Mouse (Mus musculus) lung, adult 2 months (tissue): Measurements from ENCODE around the gene Il1r1. TPM values are rescaled to one million over a fixed set of nuclear protein-coding genes. Genes with fewer than 3 reads are reported as not detected.

Source experiments
- DNase-seq: peaks from one replicate; pipeline ENCODE4 v3.0.0; 2022
- H3K4me1 ChIP-seq: fragments of 200-500 bp; 2 replicates; pipeline ENCODE4 v1.6.1; 2011; ENCODE audit warnings: low read length; ENCODE audit not compliant: control insufficient read depth, insufficient read depth
- H3K4me3 ChIP-seq: fragments of 200-500 bp; replicated peaks from 2 replicates; pipeline ENCODE3; 2011; ENCODE audit warnings: low read depth, mild to moderate bottlenecking, control low read depth, low read length; ENCODE audit errors: extremely low read depth
- CTCF ChIP-seq: fragments of 200-500 bp; IDR thresholded peaks from 2 replicates; pipeline ENCODE4 v1.5.1; 2011; ENCODE audit warnings: mild to moderate bottlenecking, low read length, control low read depth; ENCODE audit not compliant: insufficient read depth
- POLR2A ChIP-seq: fragments of 200-500 bp; IDR thresholded peaks from 2 replicates; pipeline ENCODE4 v1.6.1; 2011; ENCODE audit warnings: low read depth, mild to moderate bottlenecking, control low read depth, low read length, borderline replicate concordance; ENCODE audit errors: extremely low read depth
- WGBS: fragments of 180-500 bp; shearing (Covaris S2); methylation state at CpG from one replicate; pipeline ENCODE4 v1.1.7; 2018; 5-methylcytosine and 5-hydroxymethylcytosine counted together
- polyA plus RNA-seq: library from polyadenylated mRNA; depleted of rRNA; stranded (reverse); fragments of >200 nt; gene quantifications from 2 replicates; pipeline ENCODE4 v1.2.3, GENCODE M21; 2012; rRNA removed

Il1r1 gene
- polyA plus RNA-seq, 1 experiment = 14.1 TPM

GRCm38 (mm10) chr1:40354665-40355064 is 129.8 kb downstream of the Il1r1 start:
- no peak for DNase-seq
- TF ChIP-seq POLR2A (no peak), CTCF (no peak)
- 88% methylated on average over 3 of the region's 3 CpGs for WGBS
- no peaks in the 10 kb centered on the region; the same call in 1 of the 2 replicates for H3K4me1 ChIP-seq
- no peak overlapping the region for H3K4me3 ChIP-seq

GRCm38 (mm10) chr1:40355431-40355843 is 130.6 kb downstream of the Il1r1 start:
- H3K4me1 ChIP-seq = no peaks in the 10 kb centered on the region; the same call in 1 of the 2 replicates
- 68% methylated on average over 4 of the region's 4 CpGs for WGBS
- no peak for DNase-seq
- no peak overlapping the region for H3K4me3 ChIP-seq
- TF ChIP-seq CTCF = no peak
- TF ChIP-seq POLR2A = no peak

- WGBS = 43% methylated on average over 10 of the region's 10 CpGs
- DNase-seq = no peak
- no peak for TF ChIP-seq POLR2A
- TF ChIP-seq CTCF = no peak
- H3K4me3 ChIP-seq = no peak overlapping the region
- no peaks in the 10 kb centered on the region; the same call in 1 of the 2 replicates for H3K4me1 ChIP-seq
Measured at GRCm38 (mm10) chr1:40355904-40356521, 131.1 kb downstream of the Il1r1 start.

GRCm38 (mm10) chr1:40357921-40358320 is 133.0 kb downstream of the Il1r1 start:
- no peak overlapping the region for H3K4me3 ChIP-seq
- 55% methylated on average over 2 of the region's 2 CpGs for WGBS
- TF ChIP-seq CTCF = no peak
- no peak for TF ChIP-seq POLR2A
- H3K4me1 ChIP-seq = no peaks in the 10 kb centered on the region; the same call in 1 of the 2 replicates
- no peak for DNase-seq

GRCm38 (mm10) chr1:40358351-40358750 is 133.5 kb downstream of the Il1r1 start:
- no peak overlapping the region for H3K4me3 ChIP-seq
- DNase-seq = no peak
- no peak for TF ChIP-seq CTCF
- H3K4me1 ChIP-seq = no peaks in the 10 kb centered on the region; the same call in 1 of the 2 replicates
- 64% methylated on average over 2 of the region's 2 CpGs for WGBS

- Histone ChIP-seq H3K4me3 (no peak overlapping the region), H3K4me1 (no peaks in the 10 kb centered on the region; the same call in 1 of the 2 replicates)
- TF ChIP-seq POLR2A = no peak
- no peak for TF ChIP-seq CTCF
- DNase-seq = no peak
- WGBS = 64% methylated on average over 4 of the region's 4 CpGs
Measured at GRCm38 (mm10) chr1:40358771-40359181, 133.9 kb downstream of the Il1r1 start.

GRCm38 (mm10) chr1:40359731-40360130 is 134.9 kb downstream of the Il1r1 start:
- no peaks in the 10 kb centered on the region; the same call in 1 of the 2 replicates for H3K4me1 ChIP-seq
- DNase-seq = no peak
- WGBS = 57% methylated on average over 2 of the region's 2 CpGs

GRCm38 (mm10) chr1:40360969-40361368 is 136.1 kb downstream of the Il1r1 start:
- DNase-seq = no peak
- H3K4me3 ChIP-seq = no peak overlapping the region
- TF ChIP-seq POLR2A (no peak), CTCF (no peak)
- 65% methylated on average over 7 of the region's 7 CpGs for WGBS
- H3K4me1 ChIP-seq = no peaks in the 10 kb centered on the region; the same call in 1 of the 2 replicates

More at GRCm38 (mm10) chr1:40359731-40360130, 134.9 kb downstream of the Il1r1 start:
- no peak overlapping the region for H3K4me3 ChIP-seq
- TF ChIP-seq CTCF (no peak), POLR2A (no peak)

- TF ChIP-seq CTCF = no peak
- no peak for TF ChIP-seq POLR2A
- 44% methylated on average over 1 of the region's 1 CpGs for WGBS
- Histone ChIP-seq H3K4me3 (no peak overlapping the region), H3K4me1 (no peaks in the 10 kb centered on the region; the same call in 1 of the 2 replicates)
- DNase-seq = no peak
Measured at GRCm38 (mm10) chr1:40361596-40361995, 136.7 kb downstream of the Il1r1 start.

- Histone ChIP-seq H3K4me3 (no peak overlapping the region), H3K4me1 (no peaks in the 10 kb centered on the region)
- TF ChIP-seq POLR2A = no peak
- TF ChIP-seq CTCF = no peak
- DNase-seq = no peak
- WGBS = 69% methylated on average over 11 of the region's 11 CpGs
Measured at GRCm38 (mm10) chr1:40362784-40363183, 137.9 kb downstream of the Il1r1 start.

Other genes with a start within 250 kb of the Il1r1 start
- gene Il1r2, start 151.0 kb upstream of the Il1r1 start, polyA plus RNA-seq = 0.80 and 4.7 TPM in 2 replicates
- 4.4 and 8.4 TPM in 2 replicates for gene Il1rl2, start 99.5 kb downstream of the Il1r1 start, polyA plus RNA-seq
- gene Il1rl1, start 204.5 kb downstream of the Il1r1 start, polyA plus RNA-seq = 0.92 and 1.1 TPM in 2 replicates
- 17.5 and 41.1 TPM in 2 replicates for gene Il18r1, start 240.5 kb downstream of the Il1r1 start, polyA plus RNA-seq